Mouse (Mus musculus) liver, embryonic 14.5 days (tissue): ENCODE data around the gene Nomo1. TPM values are rescaled to one million over a fixed set of nuclear protein-coding genes. Genes with fewer than 3 reads are reported as not detected.

Experiments
- ATAC-seq: fragments of 200-750 bp; cut with Nextera tagmentation; 2 replicates; pipeline ENCODE4 v1.8.0; 2017; ENCODE audit warnings: moderate number of reproducible peaks, mild to moderate bottlenecking, moderate library complexity; ENCODE audit not compliant: insufficient read depth
- DNase-seq, 3 experiments: peaks; one replicate each; pipeline ENCODE4 v3.0.0-alpha.2; 2012 to 2013; ENCODE audit warnings: low read depth in 3 of 3, low spot score in 3 of 3
- H3K27ac ChIP-seq: fragments of 300-500 bp; sonication (generic); 2 replicates; pipeline ENCODE4 v1.5.1; 2014; ENCODE audit warnings: moderate library complexity, mild to moderate bottlenecking, control low read depth, inconsistent platforms
- H3K27me3 ChIP-seq: fragments of 300-500 bp; sonication (generic); 2 replicates; pipeline ENCODE4 v1.6.1; 2014; ENCODE audit warnings: mild to moderate bottlenecking, low read length, moderate library complexity; ENCODE audit not compliant: control insufficient read depth, insufficient read depth
- H3K36me3 ChIP-seq: fragments of 300-500 bp; sonication (generic); replicated peaks from 2 replicates; pipeline ENCODE4 v1.6.1; 2014; ENCODE audit warnings: low read depth; ENCODE audit not compliant: control insufficient read depth, insufficient read depth
- H3K4me1 ChIP-seq, 2 experiments: fragments of 200-500 bp in 1 of 2; fragments of 300-500 bp in 1 of 2; sonication (generic) in 1 of 2; replicated peaks; 2 replicates each; pipeline ENCODE4 v1.6.1; 2012 to 2014; ENCODE audit warnings: antibody characterized with exemption in 1 of 2, inconsistent platforms in 1 of 2, low read length in 1 of 2; ENCODE audit not compliant: control insufficient read depth in 2 of 2, insufficient read depth in 2 of 2
- H3K4me2 ChIP-seq: fragments of 300-500 bp; sonication (generic); 2 replicates; pipeline ENCODE4 v1.6.1; 2014; ENCODE audit warnings: low read depth, mild to moderate bottlenecking, control low read depth, moderate library complexity
- H3K4me3 ChIP-seq, 2 experiments: fragments of 200-500 bp in 1 of 2; fragments of 300-500 bp in 1 of 2; sonication (generic) in 1 of 2; 2 replicates each; pipeline ENCODE4 v1.5.1; 2012 to 2014; ENCODE audit warnings: low read depth in 2 of 2, low read length in 2 of 2, mild to moderate bottlenecking in 2 of 2, control low read depth in 1 of 2, inconsistent platforms in 1 of 2, moderate library complexity in 1 of 2; ENCODE audit not compliant: insufficient read depth in 1 of 2
- H3K9ac ChIP-seq: fragments of 300-500 bp; sonication (generic); replicated peaks from 2 replicates; pipeline ENCODE4 v1.6.1; 2014; ENCODE audit warnings: mild to moderate bottlenecking, control low read depth, moderate library complexity
- H3K9me3 ChIP-seq: fragments of 300-500 bp; sonication (generic); 2 replicates; pipeline ENCODE4 v1.6.1; 2016; ENCODE audit warnings: low read length, mixed read lengths; ENCODE audit not compliant: control insufficient read depth
- CTCF ChIP-seq: IDR thresholded peaks from 2 replicates; pipeline ENCODE4 v1.5.1; 2016; ENCODE audit warnings: antibody characterized with exemption, low read depth, control low read depth
- EP300 ChIP-seq: IDR thresholded peaks from 2 replicates; pipeline ENCODE4 v1.6.1; 2016; ENCODE audit warnings: antibody characterized with exemption, low read depth
- WGBS: fragments of 180-500 bp; shearing (Covaris S2); extraction: QIAGEN DNeasy Blood & Tissue Kit; methylation state at CpG from one replicate; pipeline ENCODE4 v1.1.7; 2014; ENCODE audit not compliant: insufficient replicate concordance; 5-methylcytosine and 5-hydroxymethylcytosine counted together
- polyA plus RNA-seq, 2 experiments: library from polyadenylated mRNA; depleted of rRNA in 1 of 2; stranded (reverse) in 1 of 2; unstranded in 1 of 2; fragments of >200 nt; fragmentation: Nextera tagmentation in 1 of 2; extraction: Ambion mirVana in 1 of 2; gene quantifications; 2 replicates each; pipeline versions ENCODE4 v1.2.1 to v1.2.3; 2012 to 2014

The Nomo1 gene
- polyA plus RNA-seq, 2 experiments = 12.9 to 17.0 TPM

GRCm38 (mm10) chr7:46130723-46131122 lies 97.2 kb downstream of the Nomo1 start:
- Histone ChIP-seq H3K4me1 (no peaks in the 10 kb centered on the region), H3K27me3 (no peaks in the 10 kb centered on the region), H3K27ac (no peak overlapping the region), H3K9ac (no peak overlapping the region), H3K36me3 (no peaks in the 10 kb centered on the region), H3K9me3 (no peaks in the 10 kb centered on the region), H3K4me3 (no peak overlapping the region), H3K4me2 (no peak overlapping the region)
- 38% methylated on average over 7 of the region's 7 CpGs for WGBS
- ATAC-seq = no peak
- no peak for DNase-seq
- TF ChIP-seq CTCF = no peak
- TF ChIP-seq EP300 = no peak

DNA sequence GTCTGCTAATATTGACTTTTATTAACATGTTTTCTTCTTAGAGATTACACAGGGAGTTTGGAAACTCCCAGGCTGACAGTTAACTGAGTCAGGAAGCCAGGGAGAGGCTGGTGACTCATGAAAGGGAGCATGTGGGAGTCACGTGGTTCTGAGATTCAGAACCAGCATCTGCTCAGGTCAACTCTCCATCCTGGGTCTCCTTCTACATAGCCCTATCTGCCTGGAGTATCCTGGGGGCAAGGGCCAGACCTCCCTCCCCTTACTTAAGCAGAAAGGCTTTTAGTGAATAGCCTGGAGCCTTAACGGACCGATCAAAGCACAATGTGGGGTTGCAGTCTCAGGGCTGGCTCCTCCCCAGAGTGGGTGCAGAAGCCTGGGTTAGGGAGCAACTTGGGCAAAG lies 97.8 kb downstream of the Nomo1 start:
- H3K9me3 ChIP-seq = no peaks in the 10 kb centered on the region
- WGBS = 35% methylated on average over 3 of the region's 3 CpGs
- no peak overlapping the region for H3K9ac ChIP-seq
- H3K4me3 ChIP-seq = no peak overlapping the region
- no peak for TF ChIP-seq EP300
- no peak for TF ChIP-seq CTCF
- ATAC-seq (no peak), DNase-seq (no peak)
- H3K36me3 ChIP-seq = no peaks in the 10 kb centered on the region
- H3K27ac ChIP-seq = no peak overlapping the region
- H3K4me2 ChIP-seq = no peak overlapping the region
- no peaks in the 10 kb centered on the region for H3K4me1 ChIP-seq
- no peaks in the 10 kb centered on the region for H3K27me3 ChIP-seq

DNA sequence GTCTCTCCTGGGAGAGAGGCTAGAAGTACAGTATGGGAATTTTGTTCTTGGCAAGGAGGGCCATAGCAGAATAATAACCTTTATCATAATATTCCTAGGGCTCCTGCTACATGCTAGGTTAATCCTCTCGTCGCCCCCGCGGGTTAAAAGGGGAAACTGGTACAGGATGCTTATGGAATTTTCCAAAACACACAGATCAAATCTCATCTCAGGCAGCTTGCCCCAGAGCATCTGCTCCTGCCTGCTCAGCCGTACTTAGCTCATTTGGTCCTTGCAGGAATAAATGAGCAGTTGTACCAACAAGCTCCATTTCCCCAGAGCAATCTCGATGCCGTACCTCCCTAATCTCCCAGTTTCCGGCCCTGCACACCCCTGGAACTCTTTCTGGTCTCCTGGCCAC lies 98.3 kb downstream of the Nomo1 start:
- Histone ChIP-seq H3K4me2 (no peak overlapping the region), H3K9ac (no peak overlapping the region), H3K4me3 (no peak overlapping the region), H3K27ac (no peak overlapping the region), H3K36me3 (no peaks in the 10 kb centered on the region), H3K4me1 (no peaks in the 10 kb centered on the region), H3K27me3 (no peaks in the 10 kb centered on the region), H3K9me3 (no peaks in the 10 kb centered on the region)
- ATAC-seq (no peak), DNase-seq (no peak)
- no peak for TF ChIP-seq CTCF
- no peak for TF ChIP-seq EP300
- 61% methylated on average over 8 of the region's 8 CpGs for WGBS

DNA sequence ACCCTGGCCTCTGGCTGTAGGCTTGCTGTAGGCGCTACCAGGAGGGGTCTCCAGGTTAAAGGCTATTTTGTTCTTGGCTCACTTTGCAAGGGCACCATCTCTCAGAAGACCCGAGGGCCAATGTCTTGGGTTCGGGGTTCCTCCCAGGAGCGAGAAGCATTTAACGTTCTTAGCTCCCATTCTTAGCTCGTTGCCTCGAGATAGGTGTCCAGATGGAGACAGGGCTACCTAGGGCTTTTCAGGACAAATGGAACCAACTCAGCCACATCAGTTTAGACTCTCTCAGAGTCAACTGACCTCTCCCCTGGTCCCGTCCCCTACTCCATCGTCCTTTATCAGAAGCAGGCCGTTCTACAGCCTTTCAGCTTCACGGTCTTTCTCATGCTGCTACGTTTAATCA lies 98.7 kb downstream of the Nomo1 start:
- H3K9me3 ChIP-seq = no peaks in the 10 kb centered on the region
- H3K9ac ChIP-seq = no peak overlapping the region
- H3K4me1 ChIP-seq = no peaks in the 10 kb centered on the region
- no peak overlapping the region for H3K27ac ChIP-seq
- TF ChIP-seq CTCF (no peak), EP300 (no peak)
- H3K36me3 ChIP-seq = no peaks in the 10 kb centered on the region
- no peaks in the 10 kb centered on the region for H3K27me3 ChIP-seq
- 68% methylated on average over 12 of the region's 12 CpGs for WGBS
- H3K4me2 ChIP-seq = no peak overlapping the region
- no peak for DNase-seq
- ATAC-seq = no peak
- no peak overlapping the region for H3K4me3 ChIP-seq

Other genes with a start within 250 kb of the Nomo1 start
- 0.18 and 0.48 TPM in 2 replicates for gene Lmtk3, start 250.0 kb upstream of the Nomo1 start, polyA plus RNA-seq (2012; rRNA removed)
- not detected in 2 replicates for gene Lmtk3, start 250.0 kb upstream of the Nomo1 start, polyA plus RNA-seq (2014; fragmentation: Nextera tagmentation; extraction: Ambion mirVana)
- 0.06 and 0.35 TPM in 2 replicates for gene Sult2b1, start 249.0 kb upstream of the Nomo1 start, polyA plus RNA-seq (2012; rRNA removed)
- gene Sult2b1, start 249.0 kb upstream of the Nomo1 start, polyA plus RNA-seq (2014; fragmentation: Nextera tagmentation; extraction: Ambion mirVana) = 0.15 and 0.43 TPM in 2 replicates
- 14.5 and 19.4 TPM in 2 replicates for gene Cyth2, start 219.1 kb upstream of the Nomo1 start, polyA plus RNA-seq (2012; rRNA removed)
- gene Cyth2, start 219.1 kb upstream of the Nomo1 start, polyA plus RNA-seq (2014; fragmentation: Nextera tagmentation; extraction: Ambion mirVana) = 23.0 and 26.5 TPM in 2 replicates
- 0.06 and 0.11 TPM in 2 replicates for gene Kcnj14, start 208.9 kb upstream of the Nomo1 start, polyA plus RNA-seq (2012; rRNA removed)
- 0.06 and 0.19 TPM in 2 replicates for gene Kcnj14, start 208.9 kb upstream of the Nomo1 start, polyA plus RNA-seq (2014; fragmentation: Nextera tagmentation; extraction: Ambion mirVana)
- 11.2 and 12.8 TPM in 2 replicates for gene Grwd1, start 202.8 kb upstream of the Nomo1 start, polyA plus RNA-seq (2012; rRNA removed)
- 23.0 and 23.7 TPM in 2 replicates for gene Grwd1, start 202.8 kb upstream of the Nomo1 start, polyA plus RNA-seq (2014; fragmentation: Nextera tagmentation; extraction: Ambion mirVana)
- 53.9 and 74.6 TPM in 2 replicates for gene Kdelr1, start 160.9 kb upstream of the Nomo1 start, polyA plus RNA-seq (2012; rRNA removed)
- gene Kdelr1, start 160.9 kb upstream of the Nomo1 start, polyA plus RNA-seq (2014; fragmentation: Nextera tagmentation; extraction: Ambion mirVana) = 33.9 and 34.8 TPM in 2 replicates
- gene Grin2d, start 155.3 kb upstream of the Nomo1 start, polyA plus RNA-seq (2012; rRNA removed) = 0.11 and 0.13 TPM in 2 replicates
- 0.01 TPM in 1 of 2 replicates, not detected in the other for gene Grin2d, start 155.3 kb upstream of the Nomo1 start, polyA plus RNA-seq (2014; fragmentation: Nextera tagmentation; extraction: Ambion mirVana)
- 0.86 and 1.2 TPM in 2 replicates for gene Syngr4, start 137.0 kb upstream of the Nomo1 start, polyA plus RNA-seq (2012; rRNA removed)
- 1.2 and 1.3 TPM in 2 replicates for gene Syngr4, start 137.0 kb upstream of the Nomo1 start, polyA plus RNA-seq (2014; fragmentation: Nextera tagmentation; extraction: Ambion mirVana)
- 8.6 and 10.2 TPM in 2 replicates for gene Tmem143, start 136.8 kb upstream of the Nomo1 start, polyA plus RNA-seq (2012; rRNA removed)
- 2.4 and 2.7 TPM in 2 replicates for gene Tmem143, start 136.8 kb upstream of the Nomo1 start, polyA plus RNA-seq (2014; fragmentation: Nextera tagmentation; extraction: Ambion mirVana)
- gene Emp3, start 112.3 kb upstream of the Nomo1 start, polyA plus RNA-seq (2012; rRNA removed) = 29.0 and 39.6 TPM in 2 replicates
- 54.9 and 61.8 TPM in 2 replicates for gene Emp3, start 112.3 kb upstream of the Nomo1 start, polyA plus RNA-seq (2014; fragmentation: Nextera tagmentation; extraction: Ambion mirVana)
- gene Ccdc114, start 109.6 kb upstream of the Nomo1 start, polyA plus RNA-seq (2012; rRNA removed) = 0.96 and 1.0 TPM in 2 replicates
- 0.82 and 1.2 TPM in 2 replicates for gene Ccdc114, start 109.6 kb upstream of the Nomo1 start, polyA plus RNA-seq (2014; fragmentation: Nextera tagmentation; extraction: Ambion mirVana)
- gene Abcc6, start 3.4 kb upstream of the Nomo1 start, polyA plus RNA-seq (2012; rRNA removed) = 12.0 and 12.4 TPM in 2 replicates
- gene Abcc6, start 3.4 kb upstream of the Nomo1 start, polyA plus RNA-seq (2014; fragmentation: Nextera tagmentation; extraction: Ambion mirVana) = 4.1 and 7.8 TPM in 2 replicates
- gene Kcnj11, start 67.1 kb downstream of the Nomo1 start, polyA plus RNA-seq (2012; rRNA removed) = 0.02 and 0.10 TPM in 2 replicates
- not detected in 2 replicates for gene Kcnj11, start 67.1 kb downstream of the Nomo1 start, polyA plus RNA-seq (2014; fragmentation: Nextera tagmentation; extraction: Ambion mirVana)
- 0.13 and 0.14 TPM in 2 replicates for gene Abcc8, start 146.3 kb downstream of the Nomo1 start, polyA plus RNA-seq (2012; rRNA removed)
- gene Abcc8, start 146.3 kb downstream of the Nomo1 start, polyA plus RNA-seq (2014; fragmentation: Nextera tagmentation; extraction: Ambion mirVana) = 0.13 and 0.14 TPM in 2 replicates
- 0.04 TPM in 1 of 2 replicates, not detected in the other for gene Ush1c, start 204.8 kb downstream of the Nomo1 start, polyA plus RNA-seq (2012; rRNA removed)
- gene Ush1c, start 204.8 kb downstream of the Nomo1 start, polyA plus RNA-seq (2014; fragmentation: Nextera tagmentation; extraction: Ambion mirVana) = 0.09 TPM in 1 of 2 replicates, not detected in the other
- 0.02 TPM in 1 of 2 replicates, not detected in the other for gene Otog, start 207.3 kb downstream of the Nomo1 start, polyA plus RNA-seq (2012; rRNA removed)
- not detected in 2 replicates for gene Otog, start 207.3 kb downstream of the Nomo1 start, polyA plus RNA-seq (2014; fragmentation: Nextera tagmentation; extraction: Ambion mirVana)